Mouse (Mus musculus): Measurements from ENCODE around the gene Acer2.

Gene Acer2

GRCm38 (mm10) chr4:86886160-86886878, 12.1 kb downstream of the Acer2 start:
- peak; percentile 63 for DNase-seq (ENCODE audit: low read depth, low spot score)

DNA sequence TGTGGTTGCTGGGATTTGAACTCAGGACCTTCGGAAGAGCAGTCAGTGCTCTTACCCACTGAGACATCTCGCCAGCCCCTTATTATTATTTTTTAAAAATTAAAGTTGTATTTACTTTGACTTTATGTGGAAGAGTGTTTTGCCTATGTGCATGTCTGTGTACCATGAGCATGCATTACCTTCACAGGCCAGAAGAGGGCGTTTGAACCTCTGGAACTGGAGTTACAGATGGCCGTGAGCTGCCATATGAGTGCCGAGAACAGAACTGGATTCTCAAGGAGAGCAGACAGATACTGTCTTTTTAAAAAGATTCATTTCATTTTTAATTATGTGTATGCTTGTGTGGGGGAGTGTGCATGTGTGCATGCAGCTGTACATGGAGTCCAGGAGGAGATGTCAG, 13.7 kb downstream of the Acer2 start:
- DNase-seq (ENCODE audit: low read depth, low spot score), result peak; percentile 81

- DNase-seq (ENCODE audit: low read depth, low spot score), result no peak
These were observed 23.2 kb downstream of the Acer2 start for GRCm38 (mm10) chr4:86897411-86897810.

- DNase-seq (ENCODE audit: low read depth, low spot score), result no peak
These were observed 24.7 kb downstream of the Acer2 start for GRCm38 (mm10) chr4:86898791-86899474.

- DNase-seq (ENCODE audit: low read depth, low spot score), result no peak
These were observed 28.2 kb downstream of the Acer2 start for GRCm38 (mm10) chr4:86902351-86902750.

DNA sequence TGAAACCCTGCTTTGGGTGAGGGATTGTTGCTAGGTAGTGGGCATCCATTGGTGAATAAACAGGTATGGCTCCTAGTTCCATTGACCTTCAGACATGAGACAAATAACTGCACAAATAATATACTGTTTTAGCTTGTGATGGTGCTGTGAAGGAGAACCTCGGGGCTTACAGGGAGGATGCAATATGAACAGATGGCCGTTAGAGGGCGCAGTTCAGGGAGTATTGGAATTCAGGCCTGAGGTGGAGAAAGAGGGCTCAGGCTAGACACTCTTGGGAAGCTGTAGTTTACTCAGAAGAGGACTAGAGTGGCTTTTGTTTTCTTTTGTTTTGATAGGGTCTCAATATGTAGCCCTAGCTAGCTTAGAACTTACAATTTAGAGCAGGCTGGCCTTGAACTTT, 30.8 kb downstream of the Acer2 start:
- DNase-seq (ENCODE audit: low read depth, low spot score), result peak; percentile 75

DNA sequence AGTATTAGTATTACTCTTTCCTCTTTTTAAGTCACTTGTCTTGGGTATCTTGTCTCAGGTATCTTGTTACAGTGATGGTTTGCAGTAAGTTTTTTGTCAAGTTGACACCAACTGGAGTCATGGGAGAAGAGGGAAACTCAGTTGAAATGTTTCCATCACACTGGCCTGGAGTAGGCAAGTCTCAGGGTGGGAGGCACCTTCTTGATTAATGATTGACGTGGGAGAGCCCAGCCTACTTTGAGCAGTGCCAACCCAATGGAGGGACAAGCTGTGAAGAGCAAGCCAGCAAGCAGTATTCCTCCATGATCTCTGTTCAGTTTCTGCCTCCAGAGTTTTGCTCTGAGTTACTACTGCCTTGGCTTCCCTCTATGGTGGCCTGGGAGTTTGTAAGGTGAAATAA, 31.7 kb downstream of the Acer2 start:
- DNase-seq (ENCODE audit: low read depth, low spot score), result no peak

GRCm38 (mm10) chr4:86911576-86912341, 37.6 kb downstream of the Acer2 start:
- peak; percentile 94 for DNase-seq (ENCODE audit: low read depth, low spot score)

DNA sequence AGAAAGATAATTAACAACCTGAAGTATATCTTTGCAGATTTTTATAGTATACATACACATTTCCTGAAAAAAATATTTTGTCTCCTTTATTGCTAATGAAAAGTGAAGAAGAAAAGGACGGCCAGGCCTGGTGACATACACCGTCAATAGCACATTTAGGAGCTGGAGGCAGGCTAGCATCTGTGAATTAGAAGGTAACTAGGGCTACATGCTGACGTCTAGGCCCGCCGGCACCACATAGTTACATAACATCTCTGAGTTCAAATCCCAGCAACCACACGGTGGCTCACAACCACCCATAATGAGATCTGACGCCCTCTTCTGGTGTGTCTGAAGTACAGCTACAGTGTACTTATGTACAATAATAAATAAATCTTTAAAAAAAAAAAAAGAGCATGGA, 38.6 kb downstream of the Acer2 start:
- DNase-seq (ENCODE audit: low read depth, low spot score), result no peak

DNA sequence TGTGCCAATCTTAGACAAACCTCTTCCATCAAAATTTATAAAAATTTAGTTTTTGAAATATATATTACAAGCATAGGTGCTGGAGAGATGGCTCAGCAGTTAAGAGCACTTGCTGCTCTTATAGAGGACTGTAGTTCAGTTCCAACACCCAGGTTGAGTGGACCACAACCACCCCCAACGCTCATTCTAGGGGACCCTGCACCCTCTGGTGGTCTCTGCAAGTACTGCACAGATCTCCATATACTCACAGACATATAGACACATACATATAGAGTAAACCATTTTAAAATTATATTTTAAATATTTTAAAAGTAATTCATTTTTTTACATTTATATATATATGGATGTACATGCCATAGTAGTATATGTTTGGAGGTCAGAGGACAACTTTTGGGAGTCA, 41.9 kb downstream of the Acer2 start:
- DNase-seq (ENCODE audit: low read depth, low spot score), result peak; percentile 54

DNA sequence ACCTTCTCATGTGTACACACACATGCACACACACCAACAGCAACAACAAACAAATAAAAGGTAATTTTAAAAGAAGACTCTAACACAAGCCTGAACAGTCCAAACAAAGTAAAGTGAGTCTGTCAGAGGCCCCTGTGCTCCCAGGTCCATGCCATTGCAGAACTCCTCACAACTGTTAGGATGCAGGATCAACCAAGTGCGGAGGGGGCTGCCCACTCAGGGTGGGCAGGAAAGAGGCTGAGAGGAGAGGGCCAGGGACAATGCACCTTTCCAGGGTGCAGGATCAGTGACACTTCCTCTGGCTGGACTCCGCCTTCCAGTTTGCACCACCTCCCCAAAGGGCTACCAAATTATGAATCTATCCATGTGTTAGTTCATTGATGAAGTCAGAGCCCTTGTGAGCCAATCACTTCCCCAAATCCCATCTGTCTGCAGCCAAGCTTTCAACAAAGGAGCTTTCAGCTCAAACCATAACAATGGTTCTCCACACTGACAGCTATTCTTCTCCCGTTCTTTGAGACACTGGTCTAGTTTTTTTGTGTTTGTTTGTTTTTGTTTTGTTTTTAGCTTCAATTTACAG, 49.4 kb downstream of the Acer2 start:
- no peak for DNase-seq (ENCODE audit: low read depth, low spot score)

GRCm38 (mm10) chr4:86924804-86925458, 50.7 kb downstream of the Acer2 start:
- DNase-seq (ENCODE audit: low read depth, low spot score), result peak; percentile 71

GRCm38 (mm10) chr4:86926997-86927396, 52.8 kb downstream of the Acer2 start:
- no peak for DNase-seq (ENCODE audit: low read depth, low spot score)

- no peak for DNase-seq (ENCODE audit: low read depth, low spot score)
These were observed 56.0 kb downstream of the Acer2 start for GRCm38 (mm10) chr4:86930101-86930635.

- peak; percentile 93 for DNase-seq (ENCODE audit: low read depth, low spot score)
These were observed 56.6 kb downstream of the Acer2 start for GRCm38 (mm10) chr4:86930636-86931456.

GRCm38 (mm10) chr4:86933026-86933425, 58.8 kb downstream of the Acer2 start:
- DNase-seq (ENCODE audit: low read depth, low spot score), result peak; percentile 65

- no peak for DNase-seq (ENCODE audit: low read depth, low spot score)
These were observed 62.0 kb downstream of the Acer2 start for GRCm38 (mm10) chr4:86936217-86936616.

DNA sequence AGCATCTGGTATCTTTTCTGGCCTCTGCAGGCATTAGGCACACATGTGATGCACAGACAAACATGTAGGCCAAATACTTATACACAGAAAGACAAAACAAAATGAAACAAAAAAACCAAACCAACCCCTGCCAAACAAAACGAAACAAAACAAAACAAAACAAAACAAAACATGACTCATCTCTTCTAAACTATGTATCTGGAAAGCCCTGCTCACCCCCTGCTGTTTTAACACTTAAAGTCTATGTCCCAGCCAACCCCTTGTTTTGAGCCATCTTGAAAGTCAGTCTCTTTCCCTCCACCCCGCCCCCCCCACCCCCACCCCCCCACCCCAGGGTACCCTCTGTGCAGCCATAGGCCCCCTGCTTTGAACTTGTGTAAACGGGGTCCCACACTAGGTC, 62.5 kb downstream of the Acer2 start:
- peak; percentile 30 for DNase-seq (ENCODE audit: low read depth, low spot score)

GRCm38 (mm10) chr4:86942656-86943055, 68.5 kb downstream of the Acer2 start:
- no peak for DNase-seq (ENCODE audit: low read depth, low spot score)

DNA sequence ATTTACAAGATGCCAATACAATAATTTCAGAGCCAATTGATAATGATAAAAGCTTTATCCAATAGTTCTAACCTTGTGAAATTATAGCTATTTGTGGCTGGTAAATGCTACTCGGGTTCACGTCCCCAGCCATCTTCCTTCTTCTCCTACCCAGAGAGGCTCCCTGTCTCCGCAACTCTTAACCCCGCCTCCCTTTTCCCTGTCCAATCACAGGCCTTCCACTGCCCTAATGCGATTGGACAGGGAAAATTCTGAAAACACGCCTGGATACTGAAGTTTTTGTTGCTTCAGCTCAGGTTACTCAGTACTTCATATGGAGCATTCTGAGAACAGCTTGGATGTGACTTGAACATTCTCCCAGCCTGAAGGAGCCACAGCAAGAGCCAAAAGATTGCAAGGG, 69.1 kb downstream of the Acer2 start:
- DNase-seq (ENCODE audit: low read depth, low spot score), result peak; percentile 87
